Mouse (Mus musculus): ENCODE data around the gene Zbtb41. TPM values are rescaled to one million over a fixed set of nuclear protein-coding genes. Genes with fewer than 3 reads are reported as not detected.
"Not testable (repeated sequence)": the region's sequence is repeated elsewhere in the genome, so short reads cannot be mapped to it uniquely, and the experiment has no call there.

The Zbtb41 gene
- 10 to 100 TPM; 15.2 to 16.9 TPM for total RNA-seq (2021)
- long read RNA-seq, experiment 1, partial matches to known transcripts, result 0 of 1 reads
- long read RNA-seq, experiment 1, other reads (novel, unspliced or antisense), result 1 of 1 reads
- long read RNA-seq, experiment 2, full-length matches to known transcripts, result 2 of 6 reads
- long read RNA-seq, experiment 2, partial matches to known transcripts, result 1 of 6 reads
- long read RNA-seq, experiment 2, other reads (novel, unspliced or antisense), result 3 of 6 reads

- peak; percentile 89 for DNase-seq
Observed at GRCm38 (mm10) chr1:139421875-139422791, at the start of gene Zbtb41. TSS of gene Zbtb41 (plus strand) at chr1:139422288.

GRCm38 (mm10) chr1:139375900-139376299, 46.2 kb upstream of the Zbtb41 start:
- no peak for DNase-seq

DNA sequence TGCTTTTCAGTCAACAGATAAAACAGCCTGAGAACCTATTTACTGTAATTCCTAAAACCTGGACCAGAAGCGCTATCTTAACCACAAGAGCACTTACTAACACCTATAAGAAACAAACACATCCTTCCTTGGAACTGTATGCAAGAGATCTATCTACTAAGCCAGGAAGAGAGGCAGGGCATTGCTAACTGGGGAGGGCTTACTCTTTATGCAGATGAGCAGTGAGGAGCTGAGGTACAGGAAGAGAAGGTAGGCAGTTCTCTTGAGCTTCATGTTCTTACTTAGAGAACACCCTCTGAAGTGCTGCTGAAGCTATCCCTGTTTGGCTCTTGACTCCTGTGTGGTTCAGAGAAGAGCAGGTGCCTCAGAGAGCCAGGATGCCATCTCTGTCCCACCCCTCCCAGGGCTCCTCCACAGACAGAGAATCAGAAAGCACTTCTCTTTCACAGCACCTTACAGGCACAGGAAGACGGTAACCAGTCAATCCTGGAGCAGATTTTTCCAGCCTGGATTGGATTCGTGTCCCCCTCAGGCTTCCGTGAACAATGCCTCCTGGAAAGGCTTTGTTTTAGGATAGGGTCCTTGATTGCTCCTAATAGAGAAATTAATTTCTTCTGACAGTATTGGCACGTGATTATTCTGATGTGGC, 45.3 kb upstream of the Zbtb41 start, which contains the start of gene Crb1:
Crb1 (minus strand) TSS at position 463 of the 649 bp plus-strand sequence.
- DNase-seq, result no peak

GRCm38 (mm10) chr1:139378861-139379620, 43.0 kb upstream of the Zbtb41 start:
- DNase-seq, result no peak

GRCm38 (mm10) chr1:139379621-139379984, 42.5 kb upstream of the Zbtb41 start:
- no peak for DNase-seq

- DNase-seq, result no peak
Observed at GRCm38 (mm10) chr1:139391747-139392146, 30.3 kb upstream of the Zbtb41 start.

- no peak for DNase-seq
Observed at GRCm38 (mm10) chr1:139396589-139396988, 25.5 kb upstream of the Zbtb41 start.

DNA sequence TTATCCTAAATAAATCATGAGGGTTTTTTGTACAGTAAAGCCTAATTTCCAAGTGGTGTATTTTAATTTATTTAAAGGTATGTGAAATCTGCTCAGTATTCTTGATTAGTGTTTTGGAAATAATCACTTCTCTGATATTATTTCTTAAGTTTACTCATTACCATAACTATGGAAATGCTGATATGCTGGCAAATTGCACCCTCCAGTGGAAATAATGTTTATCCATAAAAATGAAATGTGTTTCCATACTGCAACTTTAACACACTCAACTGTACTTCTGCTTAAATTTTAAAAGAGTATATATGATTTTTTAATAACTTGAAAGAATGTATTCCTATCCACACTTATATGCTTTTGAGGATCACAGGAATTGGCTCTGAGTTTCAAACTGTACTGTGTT, 16.3 kb upstream of the Zbtb41 start:
- DNase-seq, result no peak

DNA sequence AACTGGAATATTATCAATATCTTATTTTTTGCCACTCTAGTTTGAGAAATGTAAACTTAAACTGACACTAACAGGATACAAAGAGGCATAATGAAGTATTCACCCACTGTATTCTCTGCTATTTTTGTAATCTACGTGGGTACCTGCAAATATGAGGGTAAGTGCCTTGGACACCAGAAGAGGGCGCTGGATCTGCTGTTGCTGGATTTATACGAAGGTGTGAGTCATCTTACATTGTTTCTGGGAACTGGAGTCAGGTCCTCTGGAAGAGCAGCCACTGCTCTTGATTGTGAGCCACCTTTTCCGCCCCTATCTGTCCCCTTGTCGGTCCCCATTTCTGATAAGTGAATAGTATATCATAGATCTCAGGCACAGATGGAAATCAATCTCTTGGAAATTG, 14.4 kb upstream of the Zbtb41 start:
- DNase-seq, result no peak

- DNase-seq, result not testable (repeated sequence)
Observed at GRCm38 (mm10) chr1:139412365-139412764, 9.7 kb upstream of the Zbtb41 start.

DNA sequence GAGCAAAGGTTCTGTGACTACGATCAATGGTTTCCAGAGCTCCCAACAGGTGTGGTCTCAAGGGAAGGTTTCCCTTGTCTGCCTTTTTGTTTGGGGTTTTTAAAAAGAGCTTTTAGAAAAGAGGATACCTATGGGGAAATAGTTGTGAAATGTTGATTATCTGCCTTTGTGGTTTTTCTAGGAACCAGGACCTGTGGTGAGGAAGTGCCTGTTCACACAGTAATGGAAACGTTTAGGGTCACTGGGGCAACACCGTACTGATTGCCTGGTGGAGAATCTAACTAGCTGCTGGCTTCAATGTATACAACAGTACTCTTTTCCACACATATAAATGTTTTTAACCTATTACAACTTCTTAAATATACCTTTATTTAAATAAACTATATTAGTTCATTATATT, 8.6 kb upstream of the Zbtb41 start:
- DNase-seq, result no peak

DNA sequence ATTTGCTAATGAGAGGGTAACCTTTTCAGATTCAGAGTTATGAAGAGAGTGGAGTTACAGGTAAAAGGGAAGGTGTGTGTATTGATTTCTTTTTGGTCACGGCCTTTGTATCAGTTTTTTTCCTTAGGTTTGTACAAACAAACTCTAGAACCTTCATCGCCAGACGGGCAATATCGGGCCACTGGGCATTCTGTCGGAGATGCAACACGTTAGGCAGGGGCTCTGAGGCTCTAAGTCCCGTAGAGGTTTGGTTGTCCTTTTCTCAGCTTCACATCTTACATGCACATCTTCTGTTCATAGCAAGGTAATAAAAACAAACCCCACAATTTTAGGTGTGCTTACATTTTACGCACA, 590 bp upstream of the Zbtb41 start:
- no peak for DNase-seq

DNA sequence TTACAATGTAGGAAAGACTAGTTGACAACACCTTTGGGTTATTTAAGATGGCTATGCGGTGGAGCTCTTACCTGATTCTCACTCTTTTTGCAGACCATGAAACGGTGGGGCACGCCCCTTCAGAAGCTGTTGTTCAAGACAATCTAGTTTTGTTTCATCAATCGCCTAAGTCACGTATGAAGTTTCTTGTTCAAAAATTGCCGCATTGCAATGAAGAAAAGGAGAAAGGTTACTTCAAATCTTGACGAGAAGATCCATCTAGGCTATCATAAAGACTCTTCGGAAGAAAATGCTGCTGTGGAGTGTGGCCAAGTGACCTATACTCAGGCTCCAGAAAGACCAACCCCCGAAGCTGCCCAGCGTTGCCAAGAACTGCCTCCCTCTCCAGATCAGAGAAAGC, 853 bp downstream of the Zbtb41 start:
- DNase-seq, result no peak

- DNase-seq, result no peak
Observed at GRCm38 (mm10) chr1:139423931-139424330, 1.8 kb downstream of the Zbtb41 start.

- DNase-seq, result no peak
Observed at GRCm38 (mm10) chr1:139425006-139425405, 2.9 kb downstream of the Zbtb41 start.

GRCm38 (mm10) chr1:139438373-139438772, 16.3 kb downstream of the Zbtb41 start:
- DNase-seq, result no peak

GRCm38 (mm10) chr1:139443103-139443502, 21.0 kb downstream of the Zbtb41 start:
- DNase-seq, result not testable (repeated sequence)

- peak; percentile 89 for DNase-seq
Observed at GRCm38 (mm10) chr1:139454340-139455225, 32.5 kb downstream of the Zbtb41 start, which contains the start of gene Aspm. TSS of gene Aspm (plus strand) at chr1:139454772.

- no peak for DNase-seq
Observed at GRCm38 (mm10) chr1:139455226-139455869, 33.3 kb downstream of the Zbtb41 start.

DNA sequence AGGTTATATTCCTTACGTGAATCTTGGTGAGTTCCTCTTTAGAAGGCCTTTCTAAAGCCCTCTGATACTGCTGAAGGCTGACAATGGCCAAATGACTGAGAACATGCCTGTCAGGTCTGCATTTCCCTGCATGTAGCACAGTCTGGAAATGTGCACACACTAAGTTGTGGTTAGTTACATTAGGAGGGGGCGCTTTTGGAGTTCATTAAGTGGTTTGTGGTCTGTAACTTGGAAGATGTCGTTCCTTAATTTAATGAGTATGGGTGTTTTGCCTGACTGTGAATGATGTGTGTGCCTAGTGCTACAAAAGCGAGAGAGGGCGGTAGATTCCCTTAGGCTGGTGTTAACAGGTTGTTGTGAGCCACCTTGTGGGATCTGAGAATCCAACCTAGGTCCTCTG, 38.7 kb downstream of the Zbtb41 start:
- DNase-seq, result no peak

GRCm38 (mm10) chr1:139465936-139466335, 43.8 kb downstream of the Zbtb41 start:
- no peak for DNase-seq

All from gastrocnemius, postnatal 25 days (tissue).